Mouse (Mus musculus): ENCODE measurements around the gene Arih2. TPM values are rescaled to one million over a fixed set of nuclear protein-coding genes. Genes with fewer than 3 reads are reported as not detected.
A peak's percentile ranks its signal among the peaks of the same experiment; 100 is the strongest.

Gene Arih2
- polyA plus RNA-seq, 1 experiment = 51.1 TPM

DNA sequence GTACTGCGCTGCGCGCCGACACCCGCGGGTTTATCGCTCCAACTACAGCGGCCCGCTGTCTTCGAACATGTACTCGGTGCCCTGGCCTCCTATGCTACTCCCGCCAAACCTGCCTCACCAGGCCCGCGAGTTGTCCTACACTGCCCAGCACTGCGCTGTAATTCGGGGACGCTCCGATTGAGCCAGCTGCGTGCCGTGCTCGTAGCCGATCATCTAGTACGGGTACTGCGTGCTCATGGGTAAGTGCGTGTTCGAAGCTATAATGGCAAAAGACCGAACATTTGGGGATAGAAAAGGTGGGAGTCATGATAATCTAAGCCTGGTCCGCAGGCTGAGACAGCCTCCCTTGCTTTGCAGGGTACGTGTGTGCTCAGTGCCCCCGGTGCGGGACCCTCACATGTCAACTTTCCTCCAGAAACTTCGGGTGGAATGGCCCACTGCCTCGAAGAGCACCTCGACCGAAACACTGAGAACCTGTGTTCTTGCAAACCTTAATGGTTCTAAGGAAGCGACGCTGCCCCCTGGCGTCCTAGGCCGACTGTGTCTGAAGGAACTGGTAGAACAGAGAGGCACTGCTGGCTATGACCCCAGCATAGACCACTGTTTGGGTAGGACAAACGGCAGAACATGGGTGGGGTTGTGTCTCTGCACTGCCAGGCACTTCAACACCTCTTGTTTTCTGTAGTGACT is 78.8 kb downstream of the Arih2 start:
- peaks cover 12% of the 10 kb centered on the region for H3K36me3 ChIP-seq (ENCODE audit: control insufficient read depth, insufficient read depth)
- no peaks in the 10 kb centered on the region for H3K27me3 ChIP-seq (ENCODE audit: control insufficient read depth, insufficient read depth, insufficient read length)
- TF ChIP-seq E2F4 (IDR thresholded peaks at IDR 0.05; ENCODE audit: insufficient read depth) (no peak), TCF12 (IDR thresholded peaks at IDR 0.05; ENCODE audit: insufficient read depth, poor library complexity, severe bottlenecking) (no peak), MYOD1 (IDR thresholded peaks at IDR 0.05; ENCODE audit: control insufficient read depth in 1 of 3, insufficient read length in 2 of 3, low read depth in 2 of 3) (no peak), TCF3 (IDR thresholded peaks at IDR 0.05; ENCODE audit: insufficient read length, low read depth) (no peak), MYOG (IDR thresholded peaks at IDR 0.05; ENCODE audit: control insufficient read depth in 1 of 3, insufficient read depth in 1 of 3, insufficient read length in 2 of 3, low read depth in 2 of 3) (peak in 1 of 3 experiments; percentile 10), POLR2AphosphoS2 (IDR thresholded peaks at IDR 0.05; ENCODE audit: insufficient read length, low read depth) (peak; percentile 25), REST (IDR thresholded peaks at IDR 0.05; ENCODE audit: insufficient read depth, insufficient read length) (no peak), USF1 (IDR thresholded peaks at IDR 0.05; ENCODE audit: low read depth) (no peak), MAX (IDR thresholded peaks at IDR 0.05; ENCODE audit: low read depth) (no peak), POLR2A (IDR thresholded peaks at IDR 0.05; ENCODE audit: insufficient read length, low read depth) (peak; percentile 26), CEBPB (IDR thresholded peaks at IDR 0.05; ENCODE audit: insufficient read depth, poor library complexity, severe bottlenecking) (no peak), SRF (IDR thresholded peaks at IDR 0.05; ENCODE audit: control insufficient read depth, insufficient read length, low read depth) (no peak)
- no peak overlapping the region for H3ac ChIP-seq (ENCODE audit: control insufficient read depth, insufficient read length)
- H3K79me2 ChIP-seq (ENCODE audit: control insufficient read depth, insufficient read depth) = no peaks in the 10 kb centered on the region
- H3K4me3 ChIP-seq = peak overlapping the region; percentile 52
- peak overlapping the region; percentile 99 for H3K4me2 ChIP-seq (ENCODE audit: low read depth)

DNA sequence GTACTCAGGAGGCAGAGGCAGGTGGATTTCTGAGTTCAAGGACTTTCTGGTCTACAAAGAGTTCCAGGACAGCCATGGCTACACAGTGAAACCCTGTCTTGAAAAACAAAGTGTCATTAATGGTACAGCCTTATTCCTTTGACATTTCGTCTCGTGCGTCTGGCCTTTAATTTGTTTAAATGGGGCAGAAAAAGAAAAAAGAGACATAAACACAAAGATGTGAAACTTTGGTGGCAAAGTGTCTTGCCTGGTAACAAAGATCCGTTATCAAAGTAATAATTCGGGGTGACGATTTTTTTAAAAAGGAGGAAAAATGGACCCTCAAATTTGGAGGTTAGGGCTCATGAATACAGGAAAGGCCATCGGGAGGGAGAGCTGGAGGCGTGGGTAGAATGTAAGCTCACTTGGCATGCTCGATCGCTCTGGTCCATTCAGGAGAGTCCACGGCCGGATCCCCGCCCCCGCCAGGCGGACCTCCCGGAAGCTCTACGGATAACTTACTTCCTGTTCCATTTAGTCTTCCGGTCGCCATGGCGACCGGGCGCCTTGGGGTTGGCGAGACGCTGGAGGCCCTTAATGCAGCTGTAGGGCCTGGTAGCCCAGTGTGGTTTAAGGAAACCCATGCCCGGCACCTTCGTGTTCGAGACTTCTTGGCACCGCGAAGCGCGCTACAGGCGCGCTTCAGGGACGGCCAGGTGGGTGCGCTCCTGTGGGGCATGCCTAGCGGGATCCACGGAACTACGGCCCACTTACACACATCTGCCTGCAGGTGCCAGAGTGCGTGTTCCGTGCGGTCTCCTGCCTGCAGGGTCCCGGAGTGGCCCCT is 79.6 kb downstream of the Arih2 start, which contains the start of gene Dalrd3:
Gene Dalrd3, plus strand, starts transcription at position 506 of the 826 bp plus-strand sequence.
- no peak for TF ChIP-seq CEBPB (IDR thresholded peaks at IDR 0.05; ENCODE audit: insufficient read depth, poor library complexity, severe bottlenecking)
- TF ChIP-seq MYOD1 (IDR thresholded peaks at IDR 0.05; ENCODE audit: control insufficient read depth in 1 of 3, insufficient read length in 2 of 3, low read depth in 2 of 3) = no peak
- TF ChIP-seq MYOG (IDR thresholded peaks at IDR 0.05; ENCODE audit: control insufficient read depth in 1 of 3, insufficient read depth in 1 of 3, insufficient read length in 2 of 3, low read depth in 2 of 3) = no peak
- no peak for TF ChIP-seq MAX (IDR thresholded peaks at IDR 0.05; ENCODE audit: low read depth)
- peak; percentile 55 for TF ChIP-seq POLR2A (IDR thresholded peaks at IDR 0.05; ENCODE audit: insufficient read length, low read depth)
- TF ChIP-seq USF1 (IDR thresholded peaks at IDR 0.05; ENCODE audit: low read depth) = no peak
- TF ChIP-seq POLR2AphosphoS2 (IDR thresholded peaks at IDR 0.05; ENCODE audit: insufficient read length, low read depth) = peak; percentile 74
- Histone ChIP-seq H3K4me3 (peak within 1 kb of the TSS; percentile 82), H3K4me2 (ENCODE audit: low read depth) (peak within 1 kb of the TSS; percentile 99), H3K27me3 (ENCODE audit: control insufficient read depth, insufficient read depth, insufficient read length) (no peaks in the 10 kb centered on the region), H3ac (ENCODE audit: control insufficient read depth, insufficient read length) (no peak within 1 kb of the TSS), H3K36me3 (ENCODE audit: control insufficient read depth, insufficient read depth) (peaks cover 13% of the 10 kb centered on the region), H3K79me2 (ENCODE audit: control insufficient read depth, insufficient read depth) (no peaks in the 10 kb centered on the region)

- TF ChIP-seq USF1 (IDR thresholded peaks at IDR 0.05; ENCODE audit: low read depth) (no peak), CEBPB (IDR thresholded peaks at IDR 0.05; ENCODE audit: insufficient read depth, poor library complexity, severe bottlenecking) (no peak), MYOG (IDR thresholded peaks at IDR 0.05; ENCODE audit: control insufficient read depth in 1 of 3, insufficient read depth in 1 of 3, insufficient read length in 2 of 3, low read depth in 2 of 3) (no peak), SRF (IDR thresholded peaks at IDR 0.05; ENCODE audit: control insufficient read depth, insufficient read length, low read depth) (no peak), E2F4 (IDR thresholded peaks at IDR 0.05; ENCODE audit: insufficient read depth) (no peak), POLR2A (IDR thresholded peaks at IDR 0.05; ENCODE audit: insufficient read length, low read depth) (no peak), REST (IDR thresholded peaks at IDR 0.05; ENCODE audit: insufficient read depth, insufficient read length) (no peak)
- H3K79me2 ChIP-seq (ENCODE audit: control insufficient read depth, insufficient read depth) = peaks cover under 1% of the 10 kb centered on the region
- peak overlapping the region; percentile 82 for H3K4me3 ChIP-seq
- H3K27me3 ChIP-seq (ENCODE audit: control insufficient read depth, insufficient read depth, insufficient read length) = no peaks in the 10 kb centered on the region
- H3K4me2 ChIP-seq (ENCODE audit: low read depth) = peak overlapping the region; percentile 99
- H3ac ChIP-seq (ENCODE audit: control insufficient read depth, insufficient read length) = no peak overlapping the region
- peaks cover 13% of the 10 kb centered on the region for H3K36me3 ChIP-seq (ENCODE audit: control insufficient read depth, insufficient read depth)
Observed at GRCm38 (mm10) chr9:108568511-108568921, 80.7 kb downstream of the Arih2 start.

DNA sequence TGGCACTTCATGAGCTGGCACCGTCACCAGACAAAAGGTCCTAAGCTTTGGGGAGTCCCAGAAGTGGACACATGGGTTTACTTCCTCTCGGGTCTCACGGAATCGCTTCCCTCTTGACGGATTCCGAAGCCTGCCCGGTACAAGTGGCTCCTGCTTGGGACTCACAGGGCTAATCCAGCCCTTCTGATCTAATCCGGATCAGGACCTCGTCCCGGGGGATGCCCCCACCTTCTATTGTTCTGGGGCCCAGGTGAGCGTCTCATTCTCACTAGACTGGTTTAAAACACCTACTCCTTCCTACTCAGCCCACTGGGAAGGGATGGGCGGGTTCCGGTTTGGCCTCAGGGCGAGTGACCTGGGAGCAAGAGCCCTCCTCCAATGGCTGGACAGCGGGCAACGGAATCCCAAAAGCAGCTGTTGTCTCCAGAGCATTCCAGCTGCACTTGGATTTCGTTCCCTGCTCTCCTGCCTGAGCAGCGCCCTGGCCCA is 81.2 kb downstream of the Arih2 start:
- no peak for TF ChIP-seq POLR2AphosphoS2 (IDR thresholded peaks at IDR 0.05; ENCODE audit: insufficient read length, low read depth)
- TF ChIP-seq MAX (IDR thresholded peaks at IDR 0.05; ENCODE audit: low read depth) = no peak
- no peak for TF ChIP-seq USF1 (IDR thresholded peaks at IDR 0.05; ENCODE audit: low read depth)
- TF ChIP-seq POLR2A (IDR thresholded peaks at IDR 0.05; ENCODE audit: insufficient read length, low read depth) = peak; percentile 11
- no peak for TF ChIP-seq TCF3 (IDR thresholded peaks at IDR 0.05; ENCODE audit: insufficient read length, low read depth)
- no peak for TF ChIP-seq TCF12 (IDR thresholded peaks at IDR 0.05; ENCODE audit: insufficient read depth, poor library complexity, severe bottlenecking)
- TF ChIP-seq MYOD1 (IDR thresholded peaks at IDR 0.05; ENCODE audit: control insufficient read depth in 1 of 3, insufficient read length in 2 of 3, low read depth in 2 of 3) = peak in 2 of 3 experiments; percentile 73 to 84
- TF ChIP-seq CEBPB (IDR thresholded peaks at IDR 0.05; ENCODE audit: insufficient read depth, poor library complexity, severe bottlenecking) = no peak
- no peak for TF ChIP-seq E2F4 (IDR thresholded peaks at IDR 0.05; ENCODE audit: insufficient read depth)
- no peak for TF ChIP-seq SRF (IDR thresholded peaks at IDR 0.05; ENCODE audit: control insufficient read depth, insufficient read length, low read depth)
- peak in 2 of 3 experiments; percentile 62 to 82 for TF ChIP-seq MYOG (IDR thresholded peaks at IDR 0.05; ENCODE audit: control insufficient read depth in 1 of 3, insufficient read depth in 1 of 3, insufficient read length in 2 of 3, low read depth in 2 of 3)
- TF ChIP-seq REST (IDR thresholded peaks at IDR 0.05; ENCODE audit: insufficient read depth, insufficient read length) = no peak
- Histone ChIP-seq H3K27me3 (ENCODE audit: control insufficient read depth, insufficient read depth, insufficient read length) (no peaks in the 10 kb centered on the region), H3K4me3 (peak overlapping the region; percentile 82), H3K36me3 (ENCODE audit: control insufficient read depth, insufficient read depth) (peaks cover 18% of the 10 kb centered on the region), H3K79me2 (ENCODE audit: control insufficient read depth, insufficient read depth) (peaks cover 3% of the 10 kb centered on the region), H3K4me2 (ENCODE audit: low read depth) (peak overlapping the region; percentile 99), H3ac (ENCODE audit: control insufficient read depth, insufficient read length) (peak overlapping the region; percentile 55)

Measured in myocyte (in vitro differentiated cells).